Mouse (Mus musculus) brain, embryonic 14.5 days (tissue): Measurements from ENCODE around the gene Gins3. TPM values are rescaled to one million over a fixed set of nuclear protein-coding genes. Genes with fewer than 3 reads are reported as not detected.
"Not testable (repeated sequence)": the region's sequence is repeated elsewhere in the genome, so short reads cannot be mapped to it uniquely, and the experiment has no call there.

Experiments
- DNase-seq: peaks from one replicate; pipeline ENCODE4 v3.0.0-alpha.2; 2011; ENCODE audit warnings: low read depth
- CTCF ChIP-seq: fragments of 200-500 bp; IDR thresholded peaks from 2 replicates; pipeline ENCODE4 v1.5.1; 2012; ENCODE audit warnings: inconsistent platforms, mild to moderate bottlenecking, moderate library complexity, borderline replicate concordance; ENCODE audit not compliant: insufficient read depth, insufficient read length; ENCODE audit errors: extremely low read depth
- POLR2A ChIP-seq: fragments of 200-500 bp; IDR thresholded peaks from 2 replicates; pipeline ENCODE4 v1.6.1; 2012; ENCODE audit warnings: mild to moderate bottlenecking, inconsistent platforms, borderline replicate concordance; ENCODE audit not compliant: poor library complexity, insufficient read depth, insufficient read length, severe bottlenecking; ENCODE audit errors: extremely low read depth
- polyA plus RNA-seq: library from polyadenylated mRNA; depleted of rRNA; stranded (reverse); fragments of >200 nt; gene quantifications from 2 replicates; pipeline ENCODE4 v1.2.3, GENCODE M21; 2012; rRNA removed

The Gins3 gene
- polyA plus RNA-seq: 4.6 and 6.2 TPM in 2 replicates

DNA sequence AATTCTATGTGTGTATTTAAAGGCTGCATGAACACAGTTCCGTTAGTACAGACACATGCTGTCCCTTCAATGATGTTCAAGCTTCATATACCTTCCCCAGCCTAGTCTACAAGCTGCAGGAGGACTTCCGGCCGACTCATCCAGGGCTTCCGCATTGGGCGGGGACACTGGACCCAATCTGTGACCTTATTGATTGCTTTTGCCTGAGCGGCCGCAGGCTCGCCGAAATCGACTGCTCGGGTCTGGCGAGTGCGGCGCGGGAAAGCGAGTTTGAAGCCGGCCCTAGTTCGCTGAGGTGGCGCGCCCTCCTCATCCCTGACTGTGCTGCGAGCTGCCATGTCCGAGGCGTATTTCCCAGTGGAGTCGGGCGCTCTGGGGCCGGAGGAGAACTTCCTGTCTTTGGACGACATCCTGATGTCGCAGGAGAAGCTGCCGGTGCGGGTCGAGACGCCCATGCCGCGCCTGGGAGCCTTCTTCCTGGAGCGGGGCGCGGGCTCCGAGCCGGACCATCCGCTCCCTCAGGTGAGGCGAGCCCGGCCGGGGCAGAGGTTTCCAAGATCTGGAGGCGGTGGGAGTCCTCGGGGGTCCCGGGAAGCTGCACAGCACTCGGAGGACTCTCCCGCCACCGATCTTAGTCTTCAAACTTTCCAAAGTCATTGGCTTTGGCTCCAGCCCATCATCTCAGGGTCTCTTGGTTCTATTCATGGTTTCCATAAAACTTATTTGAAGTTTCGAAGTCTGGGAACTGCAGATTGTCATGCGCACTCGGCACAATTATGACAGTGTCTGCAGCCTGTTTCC lies at the start of gene Gins3:
Gene Gins3, plus strand, starts transcription at position 192 of the 801 bp plus-strand sequence.
- TF ChIP-seq POLR2A: no peak
- TF ChIP-seq CTCF: no peak
- DNase-seq: peak; percentile 98

DNA sequence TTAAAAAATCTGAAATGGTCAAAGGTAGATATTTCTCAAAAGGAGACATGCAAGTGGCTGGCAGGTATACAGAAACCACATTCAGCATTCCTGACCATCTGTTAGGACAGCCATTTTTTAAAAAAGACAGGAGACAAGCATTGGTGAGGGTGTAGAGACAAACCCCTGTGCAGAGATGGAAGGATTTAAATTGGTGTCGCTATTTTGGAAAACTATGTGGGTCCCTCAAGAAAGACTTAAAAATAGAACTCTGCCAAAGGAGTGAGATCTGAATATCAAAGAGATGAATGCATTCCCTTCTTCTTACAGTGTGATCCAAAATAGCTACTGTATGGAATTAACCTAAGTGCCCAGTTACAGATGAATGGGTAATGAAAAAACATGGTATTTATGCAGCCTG lies 45.9 kb upstream of the Gins3 start:
- TF ChIP-seq CTCF: no peak
- no peak for TF ChIP-seq POLR2A
- DNase-seq: no peak

DNA sequence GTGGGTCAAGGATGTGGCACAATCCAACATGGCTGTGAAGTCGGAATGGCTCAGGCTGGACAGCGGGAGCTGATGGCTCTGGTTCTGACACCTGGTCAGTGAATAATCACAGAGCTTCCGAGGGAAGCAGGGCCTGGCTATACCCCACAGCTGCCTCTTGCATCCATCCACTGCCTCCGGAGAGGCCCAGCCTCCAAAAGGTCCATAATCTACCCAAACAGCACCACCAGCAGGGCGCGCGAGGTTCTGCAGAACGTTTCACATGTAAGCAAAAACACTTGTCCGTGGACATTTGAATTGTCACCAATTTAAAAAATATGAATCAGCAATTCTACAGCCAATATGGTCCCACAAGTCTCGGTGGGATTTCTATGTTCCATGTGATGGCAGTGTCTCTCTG lies 44.0 kb upstream of the Gins3 start:
- TF ChIP-seq POLR2A (no peak), CTCF (no peak)

DNA sequence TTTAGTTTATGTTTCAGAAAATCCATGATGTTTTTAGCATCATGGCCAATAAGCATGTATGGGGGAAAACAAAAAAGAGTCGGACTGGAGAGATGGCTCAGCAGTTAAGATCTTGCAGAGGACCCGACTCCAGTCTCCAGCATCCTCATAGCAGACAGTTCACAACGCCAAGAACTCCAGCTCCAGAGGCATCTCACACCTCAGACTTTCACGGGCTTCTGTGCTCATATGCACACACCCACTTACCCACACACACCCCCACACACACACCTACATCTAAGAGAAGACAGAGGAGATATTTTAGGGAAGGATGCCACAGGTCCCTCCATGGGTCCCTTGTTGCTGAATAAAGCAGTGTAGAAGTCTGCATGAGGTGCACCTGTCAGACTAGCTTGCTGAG lies 42.7 kb upstream of the Gins3 start:
- TF ChIP-seq POLR2A (no peak), CTCF (no peak)

More for the DNA sequence above, 44.0 kb upstream of the Gins3 start:
- DNase-seq: no peak

DNA sequence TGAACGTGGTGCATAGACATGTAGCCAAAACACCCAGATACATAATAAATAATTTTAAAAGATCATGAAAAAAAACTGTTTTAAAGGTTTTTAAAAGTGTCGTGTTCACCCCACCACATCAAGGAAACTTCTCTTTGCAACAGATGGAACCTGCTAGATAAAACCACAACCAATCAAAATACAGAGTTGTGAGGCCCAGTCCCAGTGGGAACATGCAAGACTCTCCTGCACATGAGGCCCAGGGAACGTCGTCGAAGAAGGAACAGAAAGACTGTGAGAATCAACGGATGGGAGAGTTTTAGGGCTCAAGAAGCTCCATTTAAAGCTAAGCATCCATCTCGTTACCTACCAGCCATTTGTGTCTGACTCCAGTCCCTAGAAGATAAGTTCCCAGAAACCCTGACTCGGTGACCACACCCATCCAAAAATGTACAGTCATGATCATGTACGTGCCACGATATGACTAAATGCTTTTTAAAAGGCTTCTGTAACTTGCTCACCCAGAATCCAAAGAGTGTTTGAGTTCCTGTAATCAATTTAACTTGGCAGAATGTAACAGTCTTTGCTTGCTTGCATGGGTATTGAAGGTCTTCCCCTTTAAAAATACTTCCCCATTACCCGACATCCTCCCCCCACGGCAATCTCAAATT lies 41.0 kb upstream of the Gins3 start:
- DNase-seq: no peak
- no peak for TF ChIP-seq POLR2A
- TF ChIP-seq CTCF: no peak

More for the DNA sequence above, 42.7 kb upstream of the Gins3 start:
- no peak for DNase-seq

DNA sequence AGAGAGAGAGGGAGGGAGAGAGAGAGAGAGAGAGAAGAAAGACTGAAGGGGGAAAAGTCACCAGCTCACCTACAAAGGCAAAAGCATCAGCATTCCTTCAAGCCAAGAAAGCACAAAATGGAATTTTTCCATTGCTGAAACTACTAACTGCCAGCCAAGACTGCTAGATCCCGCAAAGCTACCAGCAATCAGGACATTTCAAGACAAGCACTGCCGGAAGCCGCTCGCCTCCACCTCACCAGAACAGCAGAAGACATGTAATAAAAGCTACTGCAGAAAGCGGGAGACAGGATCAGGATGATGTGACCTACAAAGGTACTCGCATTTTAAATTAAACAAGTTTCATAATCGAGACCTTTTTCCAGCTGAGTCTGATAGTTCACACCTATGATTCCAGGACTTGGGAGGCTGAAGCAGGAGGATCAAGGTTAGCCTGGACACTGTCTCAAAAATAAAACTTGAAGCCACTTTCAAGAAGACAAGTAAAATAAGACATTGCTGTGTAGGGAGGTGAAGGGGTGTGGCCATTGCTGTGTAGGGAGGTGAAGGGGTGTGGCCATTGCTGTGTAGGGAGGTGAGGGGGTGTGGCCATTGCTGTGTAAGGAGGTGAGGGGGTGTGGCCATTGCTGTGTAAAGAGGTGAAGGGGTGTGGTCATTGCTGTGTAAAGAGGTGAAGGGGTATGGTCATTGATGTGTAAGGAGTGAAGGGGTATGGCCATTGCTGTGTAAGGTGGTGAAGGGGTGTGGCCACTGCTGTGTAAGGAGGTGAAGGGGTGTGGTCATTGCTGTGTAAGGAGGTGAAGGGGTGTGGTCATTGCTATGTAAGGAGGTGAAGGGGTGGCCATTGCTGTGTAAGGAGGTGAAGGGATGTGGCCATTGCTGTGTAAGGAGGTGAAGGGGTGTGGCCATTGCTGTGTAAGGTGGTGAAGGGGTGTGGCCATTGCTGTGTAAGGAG lies 39.5 kb upstream of the Gins3 start:
- no peak for DNase-seq
- TF ChIP-seq CTCF (no peak), POLR2A (no peak)

DNA sequence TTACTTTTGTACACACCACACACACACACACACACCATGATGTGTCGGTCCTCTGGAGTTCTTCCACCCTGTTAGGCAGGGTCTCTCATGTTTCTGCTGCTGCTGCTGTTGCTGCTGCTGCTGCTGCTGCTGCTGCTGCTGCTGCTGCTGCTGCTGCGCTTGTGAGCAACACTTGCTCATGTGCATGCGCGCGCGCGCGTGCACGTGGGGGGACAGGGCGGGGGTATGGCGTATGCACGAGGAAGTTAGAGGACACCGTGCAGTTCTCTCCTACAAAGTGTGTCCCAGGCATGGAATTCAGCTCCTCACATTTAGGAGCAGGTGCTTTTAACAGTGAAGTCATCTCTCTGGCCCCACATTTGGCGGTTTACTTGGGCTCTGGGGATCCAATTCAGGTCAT lies 38.1 kb upstream of the Gins3 start:
- TF ChIP-seq POLR2A (no peak), CTCF (no peak)
- DNase-seq: no peak

DNA sequence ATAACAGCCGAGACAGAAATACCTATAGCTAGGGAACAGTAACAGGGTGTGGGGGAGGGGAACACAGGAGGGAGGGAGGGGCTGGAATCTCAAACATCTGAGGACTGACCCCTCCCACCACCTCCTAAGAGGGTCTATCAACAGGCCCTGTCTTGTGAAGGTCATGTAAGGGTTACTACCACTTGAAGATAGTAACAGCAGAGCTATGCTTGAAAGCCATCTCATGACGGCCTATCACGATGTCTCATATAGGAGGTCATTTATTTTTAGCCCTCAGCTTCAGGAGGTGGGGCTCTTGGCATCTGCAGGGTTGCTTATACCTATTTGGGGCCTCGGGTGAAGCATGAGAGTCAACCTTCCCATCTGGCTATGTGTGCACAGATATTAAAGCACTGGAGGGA lies 36.4 kb upstream of the Gins3 start:
- no peak for TF ChIP-seq POLR2A
- TF ChIP-seq CTCF: no peak

DNA sequence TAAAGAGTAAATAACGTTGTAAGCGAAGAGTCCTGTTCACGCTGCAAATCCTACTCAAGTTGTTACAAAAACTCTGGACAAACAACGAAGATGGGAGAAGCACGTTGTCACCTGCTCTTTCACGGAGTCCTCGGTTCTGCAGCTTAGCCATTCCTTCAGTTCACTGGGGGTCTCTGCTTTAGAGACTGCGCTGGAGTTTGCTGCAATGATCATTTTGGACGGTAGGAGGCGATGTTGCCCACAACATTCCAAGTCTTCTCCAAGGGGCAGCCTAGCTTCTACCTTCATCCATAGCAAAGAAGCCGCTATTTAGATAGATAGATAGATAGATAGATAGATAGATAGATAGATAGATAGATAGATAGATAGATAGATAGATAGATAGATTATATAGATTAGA lies 33.4 kb upstream of the Gins3 start:
- TF ChIP-seq CTCF (peak; percentile 85), POLR2A (no peak)
- DNase-seq: peak; percentile 83

More for the DNA sequence above, 36.4 kb upstream of the Gins3 start:
- no peak for DNase-seq

DNA sequence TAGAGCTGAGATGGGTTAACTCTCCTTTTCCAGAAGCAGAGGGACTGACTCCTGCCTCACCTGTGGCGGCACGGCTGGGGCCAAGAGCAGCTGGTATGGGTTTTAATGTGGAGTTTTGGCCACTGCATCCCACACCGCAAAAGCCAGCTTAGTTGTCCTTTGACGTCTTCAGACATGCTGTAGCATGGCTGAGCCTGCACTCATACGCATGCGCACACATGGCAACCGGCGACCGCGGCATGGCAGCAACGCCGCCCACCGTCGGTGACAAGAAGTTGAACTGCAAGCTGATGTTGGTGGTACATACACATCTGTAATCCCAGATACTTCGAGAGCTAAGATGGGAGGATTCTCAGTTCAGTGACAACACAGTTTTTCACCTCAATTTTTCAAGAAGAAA lies 31.9 kb upstream of the Gins3 start:
- DNase-seq: no peak
- no peak for TF ChIP-seq CTCF
- no peak for TF ChIP-seq POLR2A

DNA sequence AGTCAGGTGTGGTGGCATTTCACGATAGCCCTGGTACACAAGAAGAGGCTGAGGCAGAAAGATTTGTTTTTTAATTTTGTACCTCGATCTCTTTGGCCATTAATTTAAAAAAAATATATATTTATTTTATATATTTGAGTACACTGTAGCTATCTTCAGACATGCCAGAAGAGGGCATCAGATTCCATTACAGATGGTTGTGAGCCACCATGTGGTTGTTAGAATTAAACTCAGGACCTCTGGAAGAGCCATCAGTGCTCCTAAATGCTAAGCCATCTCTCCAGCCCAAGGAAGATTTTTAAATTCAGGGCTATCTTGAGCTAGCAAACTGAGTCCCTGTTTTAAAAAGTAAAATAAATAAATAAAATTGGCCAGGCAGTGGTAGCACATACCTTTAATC lies 31.1 kb upstream of the Gins3 start:
- TF ChIP-seq POLR2A (no peak), CTCF (no peak)
- no peak for DNase-seq

DNA sequence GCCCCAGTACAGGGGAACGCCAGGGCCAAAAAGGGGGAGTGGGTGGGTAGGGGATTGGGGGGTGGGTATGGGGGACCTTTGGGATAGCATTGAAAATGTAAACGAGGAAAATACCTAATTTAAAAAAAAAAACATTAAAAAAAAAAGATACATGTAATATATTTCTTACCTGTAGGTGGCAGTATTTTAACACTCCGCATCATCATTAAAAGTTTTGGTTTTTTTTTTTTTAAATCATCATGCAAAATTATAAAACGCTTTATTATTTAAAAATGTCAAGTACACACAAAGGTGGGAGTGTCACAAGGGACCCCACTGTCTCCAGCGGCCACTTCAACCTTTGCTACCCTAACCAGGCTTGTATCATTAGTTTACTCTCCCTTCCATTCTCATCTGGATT lies 26.7 kb upstream of the Gins3 start:
- TF ChIP-seq CTCF: 0 out of 2 replicates have a peak, but pooled peaks have one; percentile 21
- not testable (repeated sequence) for DNase-seq
